Mouse (Mus musculus): ENCODE results near the gene Mast4.

Gene Mast4

GRCm38 (mm10) chr13:103244053-103244452 lies 90.2 kb downstream of the Mast4 start:
- DNase-seq (ENCODE audit: low read depth, low spot score): no peak

- DNase-seq (ENCODE audit: low read depth, low spot score): no peak
Measured at GRCm38 (mm10) chr13:103241092-103241491, 93.2 kb downstream of the Mast4 start.

DNA sequence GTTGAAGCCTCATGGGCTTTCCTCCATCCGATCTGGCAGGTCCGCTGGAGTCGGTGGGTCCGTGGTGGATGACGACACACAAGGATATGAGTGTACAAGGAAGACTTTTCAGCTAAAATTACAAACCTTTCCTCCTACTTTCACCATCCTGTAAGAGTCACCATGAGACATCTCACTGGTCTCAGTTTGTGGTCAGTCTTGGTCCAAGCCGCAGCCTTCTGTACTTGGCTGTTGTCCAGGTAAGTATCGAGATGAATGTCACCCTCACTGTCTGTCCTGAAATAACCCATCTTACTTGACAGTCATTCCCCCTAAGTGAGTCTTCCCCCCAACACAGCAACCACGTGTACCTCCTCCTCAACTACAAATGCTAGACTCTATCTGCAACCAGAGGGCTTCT lies 94.6 kb downstream of the Mast4 start:
- no peak for DNase-seq (ENCODE audit: low read depth, low spot score)

DNA sequence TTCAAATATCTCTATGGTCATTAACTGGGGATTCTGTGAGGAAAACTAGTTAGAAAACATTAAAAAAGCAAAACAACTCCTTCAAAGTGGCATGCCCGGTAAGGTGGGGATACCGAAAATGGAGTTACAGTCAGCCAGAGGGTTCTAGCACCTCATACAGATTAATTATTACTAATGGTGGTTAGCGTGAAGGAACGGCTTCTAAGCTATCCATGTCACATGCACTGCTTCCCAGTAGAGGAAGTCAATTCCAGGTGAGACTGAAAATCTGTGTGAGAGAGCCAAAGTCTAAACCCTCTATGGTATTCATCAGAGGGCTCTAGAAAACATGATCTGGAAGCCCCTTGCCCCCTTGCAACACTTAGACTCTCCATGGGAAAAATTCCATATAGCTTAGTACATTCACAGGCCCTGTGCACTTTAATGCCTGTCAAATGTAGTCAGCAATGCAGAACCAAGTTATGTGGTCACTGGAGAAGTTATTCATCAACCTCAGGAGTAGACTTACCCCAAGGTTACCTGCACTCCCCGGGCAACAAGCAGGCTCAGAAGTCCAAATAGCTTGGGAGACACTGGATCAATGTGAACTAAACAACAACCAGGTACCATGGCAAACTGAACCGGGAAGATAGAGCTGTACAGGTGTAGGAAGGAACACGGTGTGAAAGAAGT lies 96.1 kb downstream of the Mast4 start:
- no peak for DNase-seq (ENCODE audit: low read depth, low spot score)

DNA sequence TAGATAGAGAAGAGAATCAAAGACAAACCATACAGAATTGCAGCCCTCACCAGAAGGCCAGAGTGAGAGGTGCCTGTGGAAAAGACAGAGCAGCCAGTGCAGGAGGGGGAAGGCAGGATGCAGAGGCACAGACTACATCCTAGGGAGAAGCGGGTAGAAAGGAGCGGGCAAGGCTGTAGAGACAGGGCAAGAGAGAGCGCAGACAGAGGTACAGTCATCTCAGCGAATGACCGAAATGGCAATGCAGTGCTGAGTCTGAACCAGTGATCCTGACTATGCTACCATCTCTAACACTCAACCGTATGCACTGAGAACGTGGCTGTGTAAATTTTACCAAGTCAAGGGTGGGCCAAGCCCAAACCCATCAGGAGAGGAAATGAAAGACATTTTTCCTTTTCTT lies 102.1 kb downstream of the Mast4 start:
- DNase-seq (ENCODE audit: low read depth, low spot score): no peak

GRCm38 (mm10) chr13:103229069-103229468 lies 105.2 kb downstream of the Mast4 start:
- no peak for DNase-seq (ENCODE audit: low read depth, low spot score)

DNA sequence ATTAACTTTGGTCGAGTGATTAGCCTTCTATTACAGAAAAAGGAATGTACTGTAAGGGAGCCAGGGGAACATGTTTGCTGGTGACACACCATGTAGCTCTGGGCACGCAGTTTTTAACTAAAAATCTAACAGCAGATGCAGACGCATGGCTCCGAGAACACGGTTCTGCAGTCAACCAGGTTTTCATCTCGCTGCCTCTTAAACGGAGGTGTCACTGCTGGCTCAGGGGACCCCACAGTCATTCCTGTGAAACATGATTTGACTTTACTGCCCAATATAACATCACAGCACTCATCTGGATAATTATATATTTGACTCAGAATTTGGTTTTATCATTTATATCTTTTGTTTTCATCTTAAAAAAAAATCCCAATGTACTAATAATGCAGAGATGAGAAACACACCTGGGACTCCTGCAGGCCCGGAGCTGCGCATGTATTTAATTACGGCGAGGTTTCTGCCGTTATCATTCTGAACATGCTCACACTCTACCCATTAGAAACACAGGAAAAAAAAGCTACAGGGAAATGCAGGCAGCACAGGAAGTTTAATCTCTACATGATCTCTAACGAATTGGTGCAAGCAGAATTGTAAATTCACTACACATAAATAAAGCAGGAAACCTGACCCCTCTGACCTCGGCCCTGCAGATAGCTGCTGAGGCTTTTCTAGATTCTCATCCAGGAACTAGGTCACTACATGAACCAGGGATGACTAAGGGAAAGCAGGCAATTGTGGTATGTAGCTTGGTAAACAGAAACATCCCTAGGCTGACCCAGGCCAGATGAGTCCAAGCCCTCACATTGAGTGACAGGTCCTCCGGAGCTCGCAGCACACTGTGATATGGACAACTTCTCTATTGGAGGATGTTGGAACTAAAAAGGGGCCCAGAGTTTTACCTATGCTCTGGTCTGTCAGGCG lies 108.1 kb downstream of the Mast4 start:
- no peak for DNase-seq (ENCODE audit: low read depth, low spot score)

GRCm38 (mm10) chr13:103225217-103225894 lies 108.9 kb downstream of the Mast4 start:
- DNase-seq (ENCODE audit: low read depth, low spot score): peak; percentile 47

- DNase-seq (ENCODE audit: low read depth, low spot score): no peak
Measured at GRCm38 (mm10) chr13:103220479-103221064, 113.7 kb downstream of the Mast4 start.

DNA sequence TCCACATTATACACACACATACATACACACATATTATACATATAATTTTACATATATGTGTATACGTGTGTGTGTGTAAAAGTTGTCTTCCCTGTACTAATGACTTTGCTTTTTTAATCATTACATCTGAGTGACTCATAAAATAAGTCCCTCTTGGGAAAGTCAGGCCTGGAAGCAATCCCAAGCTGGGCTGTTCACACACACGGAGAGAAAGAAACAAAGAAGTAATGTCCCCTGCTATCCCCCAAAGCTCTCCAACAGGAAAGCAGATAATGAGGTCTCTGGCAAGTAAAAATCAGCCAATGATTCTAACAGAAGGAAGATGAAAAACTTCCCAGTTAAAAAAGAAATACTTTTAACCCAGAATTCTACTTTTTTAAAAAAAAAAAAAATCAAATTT lies 114.3 kb downstream of the Mast4 start:
- DNase-seq (ENCODE audit: low read depth, low spot score): no peak

- DNase-seq (ENCODE audit: low read depth, low spot score): no peak
Measured at GRCm38 (mm10) chr13:103217486-103217885, 116.8 kb downstream of the Mast4 start.

- DNase-seq (ENCODE audit: low read depth, low spot score): no peak
Measured at GRCm38 (mm10) chr13:103214506-103214905, 119.8 kb downstream of the Mast4 start.

DNA sequence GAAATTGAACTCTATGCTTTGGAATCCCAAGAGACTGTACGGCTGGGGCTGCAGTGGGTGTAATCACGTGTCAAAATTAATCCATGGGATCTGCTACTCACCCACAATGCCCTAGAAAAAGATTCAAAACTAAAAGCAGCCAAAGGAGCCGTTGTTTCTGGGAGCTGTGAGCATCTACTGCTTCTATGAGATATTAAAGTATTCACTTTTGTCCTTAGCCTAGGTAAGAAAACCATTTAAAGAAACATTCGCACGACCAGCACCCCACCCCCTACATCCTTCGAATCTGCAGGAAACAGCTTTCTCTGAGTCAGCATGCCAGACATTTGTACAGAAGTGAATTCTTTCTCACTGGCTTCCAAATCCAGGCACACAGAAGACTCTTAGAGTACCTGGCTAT lies 122.3 kb downstream of the Mast4 start:
- no peak for DNase-seq (ENCODE audit: low read depth, low spot score)

DNA sequence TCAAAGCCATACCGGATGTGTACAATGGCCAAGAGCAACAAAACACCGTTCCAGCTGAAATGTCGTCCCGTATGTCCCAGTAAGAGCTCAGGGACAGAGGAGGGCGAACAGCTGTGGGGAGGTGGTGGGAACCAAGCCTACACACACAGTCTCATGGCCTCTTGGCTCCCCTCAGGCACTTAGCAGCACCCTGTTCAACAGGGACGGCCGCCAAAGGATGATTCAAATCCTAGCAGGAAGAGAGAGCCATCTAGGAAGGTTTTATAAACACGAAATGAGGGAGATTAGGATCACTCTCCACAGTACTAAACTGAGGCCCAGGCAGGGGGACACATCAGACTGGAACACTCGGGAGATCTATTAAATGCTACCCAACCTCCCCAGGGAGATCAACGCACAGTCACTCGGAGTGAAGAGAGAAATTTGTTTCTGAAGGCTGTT lies 122.8 kb downstream of the Mast4 start:
- no peak for DNase-seq (ENCODE audit: low read depth, low spot score)

DNA sequence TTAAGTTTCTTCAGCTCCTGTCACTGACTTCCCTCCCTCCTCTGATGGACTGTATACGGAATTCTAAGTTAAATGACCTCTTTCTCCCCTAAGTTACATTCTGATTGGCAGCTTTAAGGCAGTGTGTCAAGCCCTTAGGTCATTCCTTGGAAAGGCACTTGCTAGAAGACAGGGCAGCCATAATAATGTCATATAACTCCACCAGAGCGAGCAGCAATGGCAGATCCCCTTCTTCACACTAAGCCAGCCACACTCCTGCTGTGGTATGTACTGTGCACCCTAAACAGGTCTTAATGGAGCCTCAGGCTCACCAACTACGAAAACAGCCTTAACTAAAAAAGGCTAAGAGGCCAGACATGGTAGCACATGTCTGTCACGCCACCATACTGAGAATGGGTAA lies 123.6 kb downstream of the Mast4 start:
- DNase-seq (ENCODE audit: low read depth, low spot score): no peak

GRCm38 (mm10) chr13:103207199-103207598 lies 127.1 kb downstream of the Mast4 start:
- no peak for DNase-seq (ENCODE audit: low read depth, low spot score)

DNA sequence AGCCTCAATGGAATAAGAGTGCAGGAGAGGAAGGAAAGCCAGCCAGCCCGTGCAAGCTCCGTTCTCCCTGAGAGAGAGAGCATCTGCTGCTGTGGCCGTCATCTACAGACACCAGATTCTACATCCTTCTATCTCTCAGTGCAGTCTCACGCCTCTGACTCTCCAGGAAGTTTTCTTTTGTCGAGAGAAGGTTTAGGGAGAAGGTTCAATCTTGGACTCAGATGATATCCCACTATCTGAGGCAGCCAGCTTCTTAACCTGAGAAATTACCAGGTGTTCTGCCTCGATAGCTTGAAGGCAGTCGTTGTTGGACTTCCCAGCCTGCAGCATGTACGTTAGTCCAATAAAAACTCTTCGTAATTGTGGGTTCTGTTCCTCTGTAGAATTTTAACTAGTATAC lies 127.7 kb downstream of the Mast4 start:
- no peak for DNase-seq (ENCODE audit: low read depth, low spot score)

GRCm38 (mm10) chr13:103205191-103205590 lies 129.1 kb downstream of the Mast4 start:
- no peak for DNase-seq (ENCODE audit: low read depth, low spot score)

- no peak for DNase-seq (ENCODE audit: low read depth, low spot score)
Measured at GRCm38 (mm10) chr13:103203376-103203895, 130.9 kb downstream of the Mast4 start.

DNA sequence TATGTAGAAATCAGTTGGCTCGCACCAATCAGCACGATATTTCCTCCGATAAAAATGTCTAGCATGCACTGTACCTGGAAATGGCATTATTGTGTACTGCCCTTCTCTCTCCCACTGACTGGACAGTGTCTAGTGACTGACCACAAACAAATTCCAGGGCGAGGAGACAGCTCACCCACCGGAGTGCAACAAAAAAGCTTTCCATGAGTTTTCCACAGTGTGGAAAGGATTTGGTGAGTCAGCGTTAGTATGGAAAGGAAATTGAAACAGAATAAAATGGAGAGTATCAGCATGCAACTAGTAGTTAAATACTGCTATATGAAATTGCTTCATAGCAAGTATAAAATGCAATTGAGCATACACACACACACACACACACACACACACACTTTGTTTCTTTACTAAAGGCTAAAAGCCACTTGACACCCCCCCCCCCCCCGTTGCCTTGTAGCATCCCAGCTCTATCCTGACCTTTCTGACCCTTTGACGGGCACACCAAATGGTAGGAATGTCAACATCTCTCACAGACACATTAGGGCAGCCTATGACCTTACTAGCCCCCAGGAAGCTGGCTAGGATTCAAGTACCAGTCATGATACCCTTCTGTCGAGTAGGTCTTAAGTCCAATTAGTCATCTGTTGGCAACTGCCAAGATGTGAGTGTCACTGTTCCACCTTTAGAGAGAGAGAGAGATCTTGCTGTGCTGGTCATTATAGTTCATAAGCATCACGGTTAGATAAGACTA lies 133.1 kb downstream of the Mast4 start:
- no peak for DNase-seq (ENCODE audit: low read depth, low spot score)
